15 mouse cellular contexts compared by ENCODE assay signal in genomic region chr2:34954344-34954743, GRCm38 (mm10).
"Had no signal": no experiment of that assay in that cellular context is flagged by ENCODE, and none has a peak within 500 bp of the region (broad histone marks: within the 10 kb centered on the region; RNA-seq: fewer than 3 reads in every experiment).

No protein-coding gene starts in this region.

- H3K27me3 ChIP-seq: liver, embryonic 13.5 days; lung, embryonic 15.5 days; midbrain, embryonic 12.5 days; neural tube, embryonic 13.5 days had no signal

- H3K9ac ChIP-seq: limb, embryonic 12.5 days; liver, embryonic 13.5 days; liver, postnatal 0 days; lung, embryonic 15.5 days; midbrain, embryonic 12.5 days; neural tube, embryonic 13.5 days had no signal

- DNase-seq: kidney, postnatal 10 days; kidney, postnatal 4 days; liver; liver, embryonic 13.5 days; liver, postnatal 0 days; lung, postnatal 14 days; retina, postnatal 1 day; right cerebral cortex, postnatal 4 days; spleen, adult 18-20 months; thymus, postnatal 4 days had no signal

- H3K27ac ChIP-seq: layer of hippocampus, adult 2 months; limb, embryonic 12.5 days; liver, embryonic 13.5 days; lung, embryonic 15.5 days; midbrain, embryonic 12.5 days; neural tube, embryonic 13.5 days had no signal

- H3K4me1 ChIP-seq: limb, embryonic 12.5 days; liver, embryonic 13.5 days; lung, embryonic 15.5 days; midbrain, embryonic 12.5 days; neural tube, embryonic 13.5 days had no signal

- H3K4me3 ChIP-seq: layer of hippocampus, adult 2 months; limb, embryonic 12.5 days; liver, embryonic 13.5 days; lung, embryonic 15.5 days; midbrain, embryonic 12.5 days; neural tube, embryonic 13.5 days had no signal

- H3K9me3 ChIP-seq: limb, embryonic 12.5 days; liver, embryonic 13.5 days; lung, embryonic 15.5 days; midbrain, embryonic 12.5 days; neural tube, embryonic 13.5 days had no signal

- H3K36me3 ChIP-seq: limb, embryonic 12.5 days; liver, embryonic 13.5 days; lung, embryonic 15.5 days; midbrain, embryonic 12.5 days; neural tube, embryonic 13.5 days had no signal

- H3K4me2 ChIP-seq: limb, embryonic 12.5 days; liver, embryonic 13.5 days; lung, embryonic 15.5 days; midbrain, embryonic 12.5 days; neural tube, embryonic 13.5 days had no signal
